Mouse (Mus musculus): ENCODE measurements at regions not wholly inside any gene's neighbourhood (a gene's known extent, or its start where the extent isn't known, plus 50 kb on each side); places are given as distances from the start of the nearest gene placed in this dataset.

GRCm38 (mm10) chr5:4563862-4564261, 194.0 kb downstream of the Fzd1 start:
- TF ChIP-seq CTCF (IDR thresholded peaks at IDR 0.05; ENCODE audit: low read depth) (no peak), EP300 (IDR thresholded peaks at IDR 0.05; ENCODE audit: low read depth) (no peak)
